Mouse (Mus musculus): ENCODE data around the gene Olfr523. TPM values are rescaled to one million over a fixed set of nuclear protein-coding genes. Genes with fewer than 3 reads are reported as not detected.
A peak's percentile ranks its signal among the peaks of the same experiment; 100 is the strongest.

The Olfr523 gene
- total RNA-seq (2014; fragmentation: Nextera tagmentation): not detected in 2 replicates
- total RNA-seq (2017): not detected in 2 replicates

GRCm38 (mm10) chr7:140172936-140173335, at the start of gene Olfr523:
Gene Olfr523 (plus strand): TSS chr7:140173217.
- ATAC-seq (replicated peaks; ENCODE audit: low FRiP score, low TSS enrichment, poor library complexity, severe bottlenecking): no peak

- ATAC-seq (replicated peaks; ENCODE audit: low FRiP score, low TSS enrichment, poor library complexity, severe bottlenecking): no peak
Observed at GRCm38 (mm10) chr7:140124382-140124781, 48.6 kb upstream of the Olfr523 start.

GRCm38 (mm10) chr7:140125278-140126021, 47.6 kb upstream of the Olfr523 start:
- peak; percentile 97 for ATAC-seq (replicated peaks; ENCODE audit: low FRiP score, low TSS enrichment, poor library complexity, severe bottlenecking)

- 0 out of 2 replicates have a peak, but pooled peaks have one; percentile 0 for ATAC-seq (replicated peaks; ENCODE audit: low FRiP score, low TSS enrichment, poor library complexity, severe bottlenecking)
Observed at GRCm38 (mm10) chr7:140126022-140126350, 47.0 kb upstream of the Olfr523 start.

- ATAC-seq (replicated peaks; ENCODE audit: low FRiP score, low TSS enrichment, poor library complexity, severe bottlenecking): no peak
Observed at GRCm38 (mm10) chr7:140126934-140127333, 46.1 kb upstream of the Olfr523 start.

- ATAC-seq (replicated peaks; ENCODE audit: low FRiP score, low TSS enrichment, poor library complexity, severe bottlenecking): no peak
Observed at GRCm38 (mm10) chr7:140127911-140128310, 45.1 kb upstream of the Olfr523 start.

- ATAC-seq (replicated peaks; ENCODE audit: low FRiP score, low TSS enrichment, poor library complexity, severe bottlenecking): peak; percentile 25; the same call in 1 of the 2 replicates
Observed at GRCm38 (mm10) chr7:140132184-140132583, 40.8 kb upstream of the Olfr523 start.

GRCm38 (mm10) chr7:140134033-140134432, 39.0 kb upstream of the Olfr523 start:
- ATAC-seq (replicated peaks; ENCODE audit: low FRiP score, low TSS enrichment, poor library complexity, severe bottlenecking): 0 out of 2 replicates have a peak, but pooled peaks have one; percentile 5

- ATAC-seq (replicated peaks; ENCODE audit: low FRiP score, low TSS enrichment, poor library complexity, severe bottlenecking): no peak
Observed at GRCm38 (mm10) chr7:140135106-140135770, 37.8 kb upstream of the Olfr523 start.

GRCm38 (mm10) chr7:140137135-140138020, 35.6 kb upstream of the Olfr523 start, which contains the start of gene Mtg1:
Gene Mtg1 (plus strand): TSS chr7:140137564.
- ATAC-seq (replicated peaks; ENCODE audit: low FRiP score, low TSS enrichment, poor library complexity, severe bottlenecking): peak; percentile 85

- no peak for ATAC-seq (replicated peaks; ENCODE audit: low FRiP score, low TSS enrichment, poor library complexity, severe bottlenecking)
Observed at GRCm38 (mm10) chr7:140138021-140138310, 35.1 kb upstream of the Olfr523 start.

GRCm38 (mm10) chr7:140141350-140141749, 31.7 kb upstream of the Olfr523 start:
- ATAC-seq (replicated peaks; ENCODE audit: low FRiP score, low TSS enrichment, poor library complexity, severe bottlenecking): peak; percentile 67

- ATAC-seq (replicated peaks; ENCODE audit: low FRiP score, low TSS enrichment, poor library complexity, severe bottlenecking): no peak
Observed at GRCm38 (mm10) chr7:140144550-140144949, 28.5 kb upstream of the Olfr523 start.

- no peak for ATAC-seq (replicated peaks; ENCODE audit: low FRiP score, low TSS enrichment, poor library complexity, severe bottlenecking)
Observed at GRCm38 (mm10) chr7:140153383-140153782, 19.6 kb upstream of the Olfr523 start.

GRCm38 (mm10) chr7:140153829-140154217, 19.2 kb upstream of the Olfr523 start:
- no peak for ATAC-seq (replicated peaks; ENCODE audit: low FRiP score, low TSS enrichment, poor library complexity, severe bottlenecking)

GRCm38 (mm10) chr7:140154218-140154927, 18.6 kb upstream of the Olfr523 start, which contains the start of gene Sprn:
Gene Sprn (minus strand): TSS chr7:140154877.
- ATAC-seq (replicated peaks; ENCODE audit: low FRiP score, low TSS enrichment, poor library complexity, severe bottlenecking): no peak

- no peak for ATAC-seq (replicated peaks; ENCODE audit: low FRiP score, low TSS enrichment, poor library complexity, severe bottlenecking)
Observed at GRCm38 (mm10) chr7:140160363-140160762, 12.7 kb upstream of the Olfr523 start.

GRCm38 (mm10) chr7:140164664-140165063, 8.4 kb upstream of the Olfr523 start, which contains the start of gene Olfr522:
Gene Olfr522 (minus strand): TSS chr7:140164764.
- ATAC-seq (replicated peaks; ENCODE audit: low FRiP score, low TSS enrichment, poor library complexity, severe bottlenecking): no peak

GRCm38 (mm10) chr7:140167950-140168349, 5.1 kb upstream of the Olfr523 start:
- ATAC-seq (replicated peaks; ENCODE audit: low FRiP score, low TSS enrichment, poor library complexity, severe bottlenecking): no peak

All from megakaryocyte-erythroid progenitor cell, adult 5-6 weeks (primary cell).